Mouse (Mus musculus) cerebellum, postnatal 14 days (tissue): Measurements from ENCODE around the gene Chic1.

Experiments
- DNase-seq, 2 experiments: peaks; one replicate each; pipeline ENCODE4 v3.0.0; 2021; ENCODE audit warnings: mixed read lengths in 2 of 2

Chic1 gene

GRCm38 (mm10) chrX:103438023-103438422 lies 81.7 kb downstream of the Chic1 start:
- no peak for DNase-seq

DNA sequence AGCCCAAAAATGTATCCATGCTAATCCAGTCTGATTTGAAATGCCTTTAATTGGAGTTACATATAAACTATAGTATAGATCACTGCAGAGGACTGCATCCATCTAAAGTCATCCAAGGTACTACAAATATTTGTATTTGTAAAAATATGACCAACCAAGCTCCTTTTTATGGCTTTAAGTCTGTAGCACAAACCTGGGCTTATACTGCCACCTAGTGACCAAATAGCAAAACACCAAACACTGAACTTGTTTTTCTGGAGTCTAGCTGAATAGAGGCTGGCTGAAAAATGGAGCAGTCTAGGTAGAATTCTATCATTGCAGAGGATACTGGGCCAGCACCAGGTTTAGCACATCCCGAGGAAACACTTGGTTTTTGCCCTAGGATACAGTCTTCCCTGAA lies 84.5 kb downstream of the Chic1 start:
- peak; percentile 39 to 45 for DNase-seq

GRCm38 (mm10) chrX:103443755-103444154 lies 87.5 kb downstream of the Chic1 start:
- peak; percentile 43 to 47 for DNase-seq
